Mouse (Mus musculus) cortical plate, adult 2 months (tissue): ENCODE data around the gene Fzd10.

Experiments used
- CTCF ChIP-seq: fragments of 200-500 bp; IDR thresholded peaks from 2 replicates; pipeline ENCODE4 v1.5.1; 2011; ENCODE audit warnings: mild to moderate bottlenecking, control low read depth, low read length; ENCODE audit not compliant: insufficient read depth; ENCODE audit errors: extremely low read depth
- POLR2A ChIP-seq: fragments of 200-500 bp; IDR thresholded peaks from 2 replicates; pipeline ENCODE4 v1.6.1; 2011; ENCODE audit warnings: mild to moderate bottlenecking, low read length, control low read depth; ENCODE audit not compliant: insufficient read depth; ENCODE audit errors: extremely low read depth

GRCm38 (mm10) chr5:128600072-128601021 lies at the start of gene Fzd10:
- TF ChIP-seq POLR2A (no peak), CTCF (no peak)
